Mouse (Mus musculus) lung, embryonic 16.5 days (tissue): ENCODE results near the gene Slc25a42. TPM values are rescaled to one million over a fixed set of nuclear protein-coding genes. Genes with fewer than 3 reads are reported as not detected.

ENCODE experiments used
- ATAC-seq: fragments of 200-750 bp; cut with Nextera tagmentation; 2 replicates; pipeline ENCODE4 v1.8.0; 2017; ENCODE audit warnings: low read depth, mild to moderate bottlenecking, moderate library complexity
- H3K27ac ChIP-seq: fragments of 300-500 bp; sonication (generic); 2 replicates; pipeline ENCODE4 v1.5.1; 2014; ENCODE audit warnings: mild to moderate bottlenecking, control low read depth, low read length
- H3K27me3 ChIP-seq: fragments of 300-500 bp; sonication (generic); 2 replicates; pipeline ENCODE4 v1.6.1; 2014; ENCODE audit warnings: low read depth, low read length, mixed read lengths; ENCODE audit not compliant: control insufficient read depth, insufficient read depth
- H3K36me3 ChIP-seq: fragments of 300-500 bp; sonication (generic); 2 replicates; pipeline ENCODE4 v1.6.1; 2014; ENCODE audit warnings: low read length; ENCODE audit not compliant: control insufficient read depth, insufficient read depth
- H3K4me1 ChIP-seq: fragments of 300-500 bp; sonication (generic); replicated peaks from 2 replicates; pipeline ENCODE4 v1.6.1; 2014; ENCODE audit warnings: low read length, mixed read lengths; ENCODE audit not compliant: control insufficient read depth, insufficient read depth
- H3K4me2 ChIP-seq: fragments of 300-500 bp; sonication (generic); 2 replicates; pipeline ENCODE4 v1.6.1; 2014; ENCODE audit warnings: low read depth, low read length, control low read depth
- H3K4me3 ChIP-seq: fragments of 300-500 bp; sonication (generic); 2 replicates; pipeline ENCODE4 v1.5.1; 2014; ENCODE audit warnings: mild to moderate bottlenecking, low read length, control low read depth
- H3K9ac ChIP-seq: fragments of 300-500 bp; sonication (generic); 2 replicates; pipeline ENCODE4 v1.6.1; 2014; ENCODE audit warnings: low read length, control low read depth
- H3K9me3 ChIP-seq: fragments of 300-500 bp; sonication (generic); 2 replicates; pipeline ENCODE4 v1.6.1; 2016; ENCODE audit warnings: low read length; ENCODE audit not compliant: control insufficient read depth
- WGBS: fragments of 180-500 bp; shearing (Covaris S2); extraction: QIAGEN DNeasy Blood & Tissue Kit; methylation state at CpG from one replicate; pipeline ENCODE4 v1.1.7; 2014; 5-methylcytosine and 5-hydroxymethylcytosine counted together
- polyA plus RNA-seq: library from polyadenylated mRNA; unstranded; fragments of >200 nt; fragmentation: Nextera tagmentation; extraction: Ambion mirVana; gene quantifications from 2 replicates; pipeline ENCODE4 v1.2.1, GENCODE M21; 2015

Slc25a42 gene
- polyA plus RNA-seq, 1 experiment from 2014 or later: 5.2 TPM

- 87% methylated on average over 4 of the region's 4 CpGs for WGBS
- no peaks in the 10 kb centered on the region for H3K4me1 ChIP-seq
- H3K27me3 ChIP-seq: no peaks in the 10 kb centered on the region
- ATAC-seq: no peak
- no peak overlapping the region for H3K4me2 ChIP-seq
- no peak overlapping the region for H3K27ac ChIP-seq
- H3K4me3 ChIP-seq: no peak overlapping the region
- H3K9me3 ChIP-seq: no peaks in the 10 kb centered on the region
- H3K9ac ChIP-seq: no peak overlapping the region
- peaks cover 11% of the 10 kb centered on the region; the same call in 1 of the 2 replicates for H3K36me3 ChIP-seq
Measured at GRCm38 (mm10) chr8:70183194-70183593, 28.9 kb downstream of the Slc25a42 start.

DNA sequence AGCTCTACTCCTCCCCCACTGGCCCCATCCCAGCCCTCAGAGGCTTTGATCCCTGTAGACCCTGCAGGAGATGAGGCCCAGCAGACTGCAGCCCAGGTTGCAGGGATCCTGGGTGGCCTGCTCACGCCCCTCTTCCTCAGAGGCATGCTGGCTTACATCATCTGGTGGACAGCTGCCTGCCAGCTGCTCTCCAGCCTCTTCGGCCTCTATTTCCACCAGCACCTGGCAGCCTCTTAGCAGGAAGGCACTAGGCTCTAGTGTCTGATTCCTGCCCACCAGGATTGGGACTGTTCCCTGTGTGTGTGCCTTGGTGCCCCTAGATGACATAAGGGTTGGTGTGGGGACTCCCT lies 30.2 kb downstream of the Slc25a42 start:
- no peak overlapping the region for H3K4me2 ChIP-seq
- no peak for ATAC-seq
- H3K4me1 ChIP-seq: no peaks in the 10 kb centered on the region
- no peak overlapping the region for H3K9ac ChIP-seq
- peaks cover 17% of the 10 kb centered on the region for H3K36me3 ChIP-seq
- no peaks in the 10 kb centered on the region for H3K27me3 ChIP-seq
- no peak overlapping the region for H3K27ac ChIP-seq
- no peak overlapping the region for H3K4me3 ChIP-seq
- no peaks in the 10 kb centered on the region for H3K9me3 ChIP-seq
- 56% methylated on average over 2 of the region's 2 CpGs for WGBS

- Histone ChIP-seq H3K9ac (no peak overlapping the region), H3K36me3 (peaks cover 17% of the 10 kb centered on the region), H3K4me3 (no peak overlapping the region), H3K9me3 (no peaks in the 10 kb centered on the region), H3K4me2 (no peak overlapping the region), H3K27me3 (no peaks in the 10 kb centered on the region), H3K27ac (no peak overlapping the region), H3K4me1 (no peaks in the 10 kb centered on the region)
- WGBS: 75% methylated on average over 16 of the region's 16 CpGs
- ATAC-seq: no peak
Measured at GRCm38 (mm10) chr8:70181212-70181902, 30.7 kb downstream of the Slc25a42 start.

DNA sequence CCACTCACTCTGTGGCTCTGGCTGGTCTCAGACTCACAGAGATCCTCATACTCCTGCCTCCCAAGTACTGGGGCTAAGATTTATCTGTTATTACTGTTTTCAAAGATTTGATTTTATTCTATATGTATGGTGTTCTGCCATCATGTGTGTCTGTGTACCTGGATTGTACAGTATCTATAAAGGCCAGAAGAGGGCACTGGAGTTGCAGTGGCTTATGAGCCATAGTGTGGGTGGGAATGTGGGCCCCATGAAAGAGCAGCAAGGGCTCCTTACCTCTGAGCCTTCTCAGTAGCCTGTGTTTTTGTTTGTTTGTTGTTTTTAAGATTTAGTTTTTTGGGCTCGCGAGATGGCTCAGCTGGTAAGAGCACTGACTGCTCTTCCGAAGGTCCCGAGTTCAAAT lies 33.0 kb downstream of the Slc25a42 start:
- H3K4me1 ChIP-seq: peaks cover 3% of the 10 kb centered on the region; the same call in 1 of the 2 replicates
- no peaks in the 10 kb centered on the region for H3K9me3 ChIP-seq
- H3K36me3 ChIP-seq: peaks cover 17% of the 10 kb centered on the region
- ATAC-seq: no peak
- WGBS: 95% methylated on average over 4 of the region's 4 CpGs
- H3K9ac ChIP-seq: no peak overlapping the region
- no peaks in the 10 kb centered on the region for H3K27me3 ChIP-seq
- no peak overlapping the region for H3K4me2 ChIP-seq
- no peak overlapping the region for H3K4me3 ChIP-seq
- H3K27ac ChIP-seq: no peak overlapping the region

- Histone ChIP-seq H3K9ac (no peak overlapping the region), H3K27me3 (no peaks in the 10 kb centered on the region), H3K36me3 (peaks cover 17% of the 10 kb centered on the region), H3K4me1 (peaks cover 9% of the 10 kb centered on the region; the same call in 1 of the 2 replicates), H3K9me3 (no peaks in the 10 kb centered on the region), H3K4me2 (no peak overlapping the region), H3K4me3 (no peak overlapping the region), H3K27ac (no peak overlapping the region)
- 92% methylated on average over 2 of the region's 2 CpGs for WGBS
- no peak for ATAC-seq
Measured at GRCm38 (mm10) chr8:70178231-70178630, 33.9 kb downstream of the Slc25a42 start.

DNA sequence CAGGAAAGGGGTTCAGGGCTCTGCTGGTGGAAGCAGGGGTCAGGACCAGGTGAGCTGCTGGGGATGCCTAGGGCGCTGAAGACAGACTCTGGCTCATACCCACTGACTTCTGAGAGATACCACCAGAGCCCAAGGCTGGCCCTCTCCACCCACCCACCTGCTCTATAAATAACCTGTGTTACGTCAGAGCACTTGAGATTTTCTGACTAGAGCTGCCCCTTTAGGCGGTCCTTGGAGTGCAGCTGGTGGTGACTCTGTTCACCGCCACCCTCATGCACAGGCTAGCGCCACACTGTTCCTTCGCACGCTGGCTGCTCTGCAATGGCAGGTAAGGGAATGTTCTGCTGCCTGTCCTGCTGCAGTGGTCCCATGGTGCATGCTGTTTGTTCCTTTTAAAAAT lies 38.0 kb downstream of the Slc25a42 start:
- peaks cover 17% of the 10 kb centered on the region; the same call in 1 of the 2 replicates for H3K4me1 ChIP-seq
- H3K9me3 ChIP-seq: no peaks in the 10 kb centered on the region
- H3K36me3 ChIP-seq: peaks cover 6% of the 10 kb centered on the region
- no peak overlapping the region for H3K4me2 ChIP-seq
- H3K9ac ChIP-seq: no peak overlapping the region
- no peak for ATAC-seq
- no peak overlapping the region for H3K4me3 ChIP-seq
- H3K27ac ChIP-seq: no peak overlapping the region
- WGBS: 68% methylated on average over 7 of the region's 7 CpGs
- no peaks in the 10 kb centered on the region for H3K27me3 ChIP-seq

DNA sequence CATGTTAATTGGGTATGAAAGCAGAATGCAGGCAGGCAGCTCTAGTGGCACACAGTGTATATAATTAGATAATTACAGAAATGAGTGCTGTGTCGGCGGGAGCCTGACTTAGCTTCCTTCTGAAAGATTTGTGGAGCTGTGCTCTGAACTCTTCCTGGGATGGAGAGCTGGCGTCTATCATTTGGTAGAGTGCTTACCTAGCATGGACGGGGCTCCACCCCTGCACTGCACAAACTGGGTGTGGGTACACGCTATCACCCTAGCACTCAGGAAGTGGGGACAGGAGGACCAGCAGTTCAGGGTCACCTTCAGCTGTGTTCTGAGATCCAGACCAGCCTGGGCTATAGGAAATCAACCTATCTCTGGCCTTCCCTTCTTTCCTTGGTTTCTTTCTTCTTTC lies 38.8 kb downstream of the Slc25a42 start:
- Histone ChIP-seq H3K9ac (no peak overlapping the region), H3K27ac (no peak overlapping the region), H3K4me1 (peaks cover 17% of the 10 kb centered on the region; the same call in 1 of the 2 replicates), H3K27me3 (no peaks in the 10 kb centered on the region), H3K9me3 (no peaks in the 10 kb centered on the region), H3K36me3 (peaks cover 6% of the 10 kb centered on the region), H3K4me3 (no peak overlapping the region), H3K4me2 (peak overlapping the region; percentile 50)
- ATAC-seq: no peak
- WGBS: 75% methylated on average over 5 of the region's 5 CpGs

- peaks cover 17% of the 10 kb centered on the region; the same call in 1 of the 2 replicates for H3K4me1 ChIP-seq
- ATAC-seq: peak; percentile 99
- peak within 1 kb of the TSS; percentile 75 for H3K4me2 ChIP-seq
- peak within 1 kb of the TSS; percentile 89 for H3K9ac ChIP-seq
- H3K9me3 ChIP-seq: no peaks in the 10 kb centered on the region
- peaks cover 1% of the 10 kb centered on the region for H3K36me3 ChIP-seq
- H3K27me3 ChIP-seq: no peaks in the 10 kb centered on the region
- peak within 1 kb of the TSS; percentile 45 for H3K27ac ChIP-seq
- H3K4me3 ChIP-seq: peak within 1 kb of the TSS; percentile 75
- WGBS: 3% methylated on average over 27 of the region's 27 CpGs
Measured at GRCm38 (mm10) chr8:70172043-70172681, 39.9 kb downstream of the Slc25a42 start, which contains the start of gene Tmem161a. Gene Tmem161a, plus strand, starts transcription at chr8:70172356.

- H3K27me3 ChIP-seq: no peaks in the 10 kb centered on the region
- WGBS: 88% methylated on average over 7 of the region's 7 CpGs
- no peak for ATAC-seq
- no peak overlapping the region for H3K4me3 ChIP-seq
- H3K9ac ChIP-seq: no peak overlapping the region
- H3K4me1 ChIP-seq: peaks cover 17% of the 10 kb centered on the region; the same call in 1 of the 2 replicates
- H3K36me3 ChIP-seq: no peaks in the 10 kb centered on the region
- no peaks in the 10 kb centered on the region for H3K9me3 ChIP-seq
- H3K4me2 ChIP-seq: no peak overlapping the region
- no peak overlapping the region for H3K27ac ChIP-seq
Measured at GRCm38 (mm10) chr8:70171240-70171639, 40.9 kb downstream of the Slc25a42 start.
